Mouse (Mus musculus) v-Abl transformed pro-B cells (cell line): Measurements from ENCODE around the gene B4galnt3.

Experiments used
- in situ Hi-C, 2 experiments: fragments of 400-800 bp; cut with MboI; formaldehyde crosslinking; loops; one replicate each; pipeline ENCODE4 v1.15.1; 2025; ENCODE audit not compliant: unreplicated experiment in 2 of 2

Gene B4galnt3

GRCm38 (mm10) chr6:120276874-120277449, 17.4 kb downstream of the B4galnt3 start:
- in situ Hi-C loops, result no loop called here

- in situ Hi-C loops, result no loop called here
Observed at GRCm38 (mm10) chr6:120275301-120275700, 19.1 kb downstream of the B4galnt3 start.

- in situ Hi-C loops, result loop anchor here in 1 of 2 experiments (25.0 kb wide), 1 partner anchor 1038 kb away; the partner anchor contains the start of gene Cacna2d4
Observed at GRCm38 (mm10) chr6:120274887-120275286, 19.5 kb downstream of the B4galnt3 start.

GRCm38 (mm10) chr6:120274181-120274580, 20.2 kb downstream of the B4galnt3 start:
- in situ Hi-C loops, result loop anchor here in 1 of 2 experiments (25.0 kb wide), 1 partner anchor 1037 kb away; the partner anchor contains the start of gene Cacna2d4

- in situ Hi-C loops, result loop anchor here in 1 of 2 experiments (25.0 kb wide), 1 partner anchor 1027 kb away; the partner anchor contains the start of gene Cacna2d4
Observed at GRCm38 (mm10) chr6:120264151-120264550, 30.2 kb downstream of the B4galnt3 start.

- in situ Hi-C loops, result loop anchor here in 1 of 2 experiments (25.0 kb wide), 1 partner anchor 1026 kb away; the partner anchor contains the start of gene Cacna2d4
Observed at GRCm38 (mm10) chr6:120263608-120264007, 30.8 kb downstream of the B4galnt3 start.

- in situ Hi-C loops, result loop anchor here in 1 of 2 experiments (25.0 kb wide), 1 partner anchor 1026 kb away; the partner anchor contains the start of gene Cacna2d4
Observed at GRCm38 (mm10) chr6:120262886-120263531, 31.4 kb downstream of the B4galnt3 start.

- in situ Hi-C loops, result loop anchor here in 1 of 2 experiments (25.0 kb wide), 1 partner anchor 1022 kb away; the partner anchor contains the start of gene Cacna2d4
Observed at GRCm38 (mm10) chr6:120259481-120259880, 34.9 kb downstream of the B4galnt3 start.

- in situ Hi-C loops, result loop anchor here in 1 of 2 experiments (25.0 kb wide), 1 partner anchor 1019 kb away; the partner anchor contains the start of gene Cacna2d4
Observed at GRCm38 (mm10) chr6:120256431-120256935, 37.9 kb downstream of the B4galnt3 start.

GRCm38 (mm10) chr6:120255701-120256100, 38.7 kb downstream of the B4galnt3 start:
- in situ Hi-C loops, result loop anchor here in 1 of 2 experiments (25.0 kb wide), 1 partner anchor 1018 kb away; the partner anchor contains the start of gene Cacna2d4

- in situ Hi-C loops, result loop anchor here in 1 of 2 experiments (25.0 kb wide), 1 partner anchor 1018 kb away; the partner anchor contains the start of gene Cacna2d4
Observed at GRCm38 (mm10) chr6:120255144-120255543, 39.2 kb downstream of the B4galnt3 start.

- in situ Hi-C loops, result loop anchor here in 1 of 2 experiments (25.0 kb wide), 1 partner anchor 1017 kb away; the partner anchor contains the start of gene Cacna2d4
Observed at GRCm38 (mm10) chr6:120254640-120255039, 39.7 kb downstream of the B4galnt3 start.

GRCm38 (mm10) chr6:120252741-120253140, 41.6 kb downstream of the B4galnt3 start:
- in situ Hi-C loops, result loop anchor here in 1 of 2 experiments (25.0 kb wide), 1 partner anchor 1015 kb away; the partner anchor contains the start of gene Cacna2d4

GRCm38 (mm10) chr6:120251010-120251409, 43.3 kb downstream of the B4galnt3 start:
- in situ Hi-C loops, result loop anchor here in 1 of 2 experiments (25.0 kb wide), 1 partner anchor 1014 kb away; the partner anchor contains the start of gene Cacna2d4

- in situ Hi-C loops, result loop anchor here in 1 of 2 experiments (25.0 kb wide), 1 partner anchor 1013 kb away; the partner anchor contains the start of gene Cacna2d4
Observed at GRCm38 (mm10) chr6:120249831-120250230, 44.5 kb downstream of the B4galnt3 start.

- in situ Hi-C loops, result no loop called here
Observed at GRCm38 (mm10) chr6:120246676-120247075, 47.7 kb downstream of the B4galnt3 start.

- in situ Hi-C loops, result no loop called here
Observed at GRCm38 (mm10) chr6:120243250-120243649, 51.1 kb downstream of the B4galnt3 start.

GRCm38 (mm10) chr6:120242530-120242929, 51.8 kb downstream of the B4galnt3 start:
- in situ Hi-C loops, result no loop called here

- in situ Hi-C loops, result no loop called here
Observed at GRCm38 (mm10) chr6:120241453-120241852, 52.9 kb downstream of the B4galnt3 start.

GRCm38 (mm10) chr6:120240461-120240860, 53.9 kb downstream of the B4galnt3 start:
- in situ Hi-C loops, result no loop called here

GRCm38 (mm10) chr6:120235874-120236273, 58.5 kb downstream of the B4galnt3 start:
- in situ Hi-C loops, result no loop called here
